Mouse (Mus musculus): ENCODE results near the gene 9430015G10Rik. TPM values are rescaled to one million over a fixed set of nuclear protein-coding genes. Genes with fewer than 3 reads are reported as not detected.

Gene 9430015G10Rik
- polyA plus RNA-seq, 1 experiment: 38.4 TPM

DNA sequence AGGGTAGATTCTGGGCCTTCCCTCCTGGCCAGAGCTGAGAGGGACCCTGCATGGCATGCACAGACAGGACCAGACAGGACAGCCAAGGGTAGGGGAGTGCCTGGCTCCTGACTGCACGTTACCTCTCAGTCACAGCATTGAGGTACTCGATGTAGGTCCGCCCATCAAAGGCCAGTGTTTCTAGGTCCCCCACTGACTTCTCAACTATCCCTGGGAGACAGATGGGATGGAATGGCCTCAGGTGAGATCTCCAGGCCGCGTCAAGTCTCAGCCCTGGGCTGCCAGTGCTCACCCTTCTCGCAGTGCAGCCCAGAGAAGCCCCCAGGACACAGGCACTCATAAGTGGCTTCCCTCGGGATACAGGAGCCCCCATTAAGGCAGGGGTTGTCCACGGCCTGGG lies 58.8 kb downstream of the 9430015G10Rik start:
- no peak overlapping the region for H3K4me3 ChIP-seq (ENCODE audit: extremely low read depth, insufficient read depth, insufficient read length)
- DNase-seq (ENCODE audit: low read depth in 1 of 2, low spot score in 2 of 2): no peak
- H3K27ac ChIP-seq (ENCODE audit: insufficient read depth, low read length): no peak overlapping the region
- no peaks in the 10 kb centered on the region for H3K4me1 ChIP-seq (ENCODE audit: control insufficient read depth, insufficient read depth, insufficient read length)
- TF ChIP-seq POLR2A (IDR thresholded peaks at IDR 0.05; ENCODE audit: low read depth, low read length): no peak
- TF ChIP-seq CTCF (IDR thresholded peaks at IDR 0.05; ENCODE audit: extremely low read depth, insufficient read depth, insufficient read length, insufficient replicate concordance): no peak
- 95% methylated on average over 8 of the region's 8 CpGs for WGBS
- H3K36me3 ChIP-seq (ENCODE audit: control insufficient read depth, insufficient read depth, low read length): no peaks in the 10 kb centered on the region
- H3K27me3 ChIP-seq (ENCODE audit: control insufficient read depth, insufficient read depth, low read length): no peaks in the 10 kb centered on the region

DNA sequence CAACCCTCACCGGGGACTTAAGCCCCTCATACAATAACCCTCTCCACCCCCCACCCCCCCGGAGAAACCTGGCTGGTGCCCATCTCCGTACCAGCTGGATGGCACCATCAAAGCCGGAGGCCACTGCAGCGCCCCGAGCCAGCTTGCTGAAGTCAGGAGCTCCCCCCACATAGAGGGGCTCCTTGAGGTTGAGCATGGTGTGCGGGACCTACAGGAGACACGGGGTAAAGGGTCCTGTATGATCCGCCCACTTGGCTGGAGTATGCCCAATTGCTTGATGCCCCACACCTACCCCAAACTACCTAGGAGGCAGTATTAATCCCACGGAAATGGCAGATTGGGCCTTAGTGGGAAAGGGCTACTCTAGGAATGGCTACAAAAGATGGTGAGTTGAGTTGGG lies 59.3 kb downstream of the 9430015G10Rik start:
- WGBS: 92% methylated on average over 10 of the region's 10 CpGs
- no peak for TF ChIP-seq POLR2A (IDR thresholded peaks at IDR 0.05; ENCODE audit: low read depth, low read length)
- no peak for TF ChIP-seq CTCF (IDR thresholded peaks at IDR 0.05; ENCODE audit: extremely low read depth, insufficient read depth, insufficient read length, insufficient replicate concordance)
- H3K36me3 ChIP-seq (ENCODE audit: control insufficient read depth, insufficient read depth, low read length): no peaks in the 10 kb centered on the region
- no peak for DNase-seq (ENCODE audit: low read depth in 1 of 2, low spot score in 2 of 2)
- no peak overlapping the region for H3K27ac ChIP-seq (ENCODE audit: insufficient read depth, low read length)
- H3K4me3 ChIP-seq (ENCODE audit: extremely low read depth, insufficient read depth, insufficient read length): no peak overlapping the region
- H3K27me3 ChIP-seq (ENCODE audit: control insufficient read depth, insufficient read depth, low read length): no peaks in the 10 kb centered on the region
- no peaks in the 10 kb centered on the region for H3K4me1 ChIP-seq (ENCODE audit: control insufficient read depth, insufficient read depth, insufficient read length)

DNA sequence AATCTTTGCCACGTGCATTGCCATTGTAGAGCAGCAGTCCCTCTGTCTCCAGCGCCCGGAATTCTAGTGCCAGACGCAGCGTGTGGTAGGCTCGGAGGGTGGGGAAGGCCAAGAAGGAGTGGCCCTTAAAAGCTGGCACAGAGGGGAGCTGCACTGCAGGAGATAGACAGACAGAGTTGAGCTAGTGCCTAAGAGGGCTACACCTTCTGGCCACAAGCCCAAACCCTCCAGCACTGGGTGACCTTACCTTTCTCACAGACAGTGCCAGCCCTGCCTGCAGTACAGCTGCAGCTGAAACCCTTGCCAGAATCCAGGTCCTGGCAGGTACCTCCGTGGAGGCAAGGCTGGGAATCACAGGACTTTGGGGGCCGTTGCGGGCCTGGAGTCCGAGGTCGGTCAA lies 62.0 kb downstream of the 9430015G10Rik start:
- no peak for DNase-seq (ENCODE audit: low read depth in 1 of 2, low spot score in 2 of 2)
- H3K4me1 ChIP-seq (ENCODE audit: control insufficient read depth, insufficient read depth, insufficient read length): no peaks in the 10 kb centered on the region
- H3K4me3 ChIP-seq (ENCODE audit: extremely low read depth, insufficient read depth, insufficient read length): no peak overlapping the region
- H3K27ac ChIP-seq (ENCODE audit: insufficient read depth, low read length): no peak overlapping the region
- TF ChIP-seq CTCF (IDR thresholded peaks at IDR 0.05; ENCODE audit: extremely low read depth, insufficient read depth, insufficient read length, insufficient replicate concordance): no peak
- no peak for TF ChIP-seq POLR2A (IDR thresholded peaks at IDR 0.05; ENCODE audit: low read depth, low read length)
- H3K27me3 ChIP-seq (ENCODE audit: control insufficient read depth, insufficient read depth, low read length): no peaks in the 10 kb centered on the region
- H3K36me3 ChIP-seq (ENCODE audit: control insufficient read depth, insufficient read depth, low read length): no peaks in the 10 kb centered on the region
- 91% methylated on average over 11 of the region's 11 CpGs for WGBS

Other genes with a start within 250 kb of the 9430015G10Rik start
- 0.95 and 1.2 TPM in 2 replicates for gene Tas1r3, start 246.6 kb upstream of the 9430015G10Rik start, polyA plus RNA-seq (2012; rRNA removed)
- 18.9 and 19.8 TPM in 2 replicates for gene Cptp, start 240.5 kb upstream of the 9430015G10Rik start, polyA plus RNA-seq (2012; rRNA removed)
- 31.8 and 36.3 TPM in 2 replicates for gene Ints11, start 240.4 kb upstream of the 9430015G10Rik start, polyA plus RNA-seq (2012; rRNA removed)
- gene Pusl1, start 218.2 kb upstream of the 9430015G10Rik start, polyA plus RNA-seq (2012; rRNA removed): 48.8 and 70.1 TPM in 2 replicates
- gene Acap3, start 218.2 kb upstream of the 9430015G10Rik start, polyA plus RNA-seq (2012; rRNA removed): 29.1 and 31.9 TPM in 2 replicates
- 53.6 and 113 TPM in 2 replicates for gene Ube2j2, start 166.2 kb upstream of the 9430015G10Rik start, polyA plus RNA-seq (2012; rRNA removed)
- 21.6 and 50.1 TPM in 2 replicates for gene C1qtnf12, start 147.7 kb upstream of the 9430015G10Rik start, polyA plus RNA-seq (2012; rRNA removed)
- gene B3galt6, start 117.3 kb upstream of the 9430015G10Rik start, polyA plus RNA-seq (2012; rRNA removed): 4.9 and 7.6 TPM in 2 replicates
- gene Sdf4, start 117.1 kb upstream of the 9430015G10Rik start, polyA plus RNA-seq (2012; rRNA removed): 33.5 and 35.7 TPM in 2 replicates
- gene Tnfrsf4, start 96.1 kb upstream of the 9430015G10Rik start, polyA plus RNA-seq (2012; rRNA removed): 20.7 and 34.3 TPM in 2 replicates
- gene Tnfrsf18, start 83.8 kb upstream of the 9430015G10Rik start, polyA plus RNA-seq (2012; rRNA removed): 29.9 and 38.2 TPM in 2 replicates
- gene Ttll10, start 50.6 kb upstream of the 9430015G10Rik start, polyA plus RNA-seq (2012; rRNA removed): 0.07 TPM in 1 of 2 replicates, not detected in the other
- gene Rnf223, start 20.5 kb downstream of the 9430015G10Rik start, polyA plus RNA-seq (2012; rRNA removed): 0.55 and 0.67 TPM in 2 replicates
- gene Agrn, start 87.5 kb downstream of the 9430015G10Rik start, polyA plus RNA-seq (2012; rRNA removed): 21.2 and 23.8 TPM in 2 replicates
- 25.2 and 32.2 TPM in 2 replicates for gene Isg15, start 90.8 kb downstream of the 9430015G10Rik start, polyA plus RNA-seq (2012; rRNA removed)
- gene AW011738, start 93.3 kb downstream of the 9430015G10Rik start, polyA plus RNA-seq (2012; rRNA removed): 10.6 TPM in 2 replicates
- gene Perm1, start 105.9 kb downstream of the 9430015G10Rik start, polyA plus RNA-seq (2012; rRNA removed): 0.87 and 1.0 TPM in 2 replicates
- 54.7 and 62.7 TPM in 2 replicates for gene Plekhn1, start 124.9 kb downstream of the 9430015G10Rik start, polyA plus RNA-seq (2012; rRNA removed)
- gene Noc2l, start 126.0 kb downstream of the 9430015G10Rik start, polyA plus RNA-seq (2012; rRNA removed): 83.1 and 103 TPM in 2 replicates
- gene Samd11, start 145.7 kb downstream of the 9430015G10Rik start, polyA plus RNA-seq (2012; rRNA removed): 14.8 and 17.3 TPM in 2 replicates
- gene Vmn2r-ps159, start 221.1 kb downstream of the 9430015G10Rik start, polyA plus RNA-seq (2012; rRNA removed): not detected in 2 replicates

Data from spleen, adult 2 months (tissue).